Mouse (Mus musculus) urinary bladder, postnatal 10 days (tissue): ENCODE measurements around the gene Sergef.

ENCODE experiments used
- DNase-seq: peaks from one replicate; pipeline ENCODE4 v3.0.0; 2022; ENCODE audit warnings: low spot score

Gene Sergef

GRCm38 (mm10) chr7:46616429-46617005 is 23.1 kb downstream of the Sergef start:
- DNase-seq, result no peak

GRCm38 (mm10) chr7:46615256-46615977 is 24.2 kb downstream of the Sergef start:
- DNase-seq, result no peak

- DNase-seq, result no peak
These were observed 25.3 kb downstream of the Sergef start for GRCm38 (mm10) chr7:46614263-46614662.

- DNase-seq, result no peak
These were observed 26.5 kb downstream of the Sergef start for GRCm38 (mm10) chr7:46613091-46613490.

GRCm38 (mm10) chr7:46612421-46612937 is 27.1 kb downstream of the Sergef start:
- no peak for DNase-seq

- DNase-seq, result no peak
These were observed 27.6 kb downstream of the Sergef start for GRCm38 (mm10) chr7:46611970-46612369.

- no peak for DNase-seq
These were observed 30.3 kb downstream of the Sergef start for GRCm38 (mm10) chr7:46609317-46609716.

GRCm38 (mm10) chr7:46607428-46608055 is 32.1 kb downstream of the Sergef start:
- DNase-seq, result no peak

- no peak for DNase-seq
These were observed 32.6 kb downstream of the Sergef start for GRCm38 (mm10) chr7:46607031-46607426.

GRCm38 (mm10) chr7:46606391-46607030 is 33.1 kb downstream of the Sergef start:
- no peak for DNase-seq

GRCm38 (mm10) chr7:46603051-46603450 is 36.6 kb downstream of the Sergef start:
- DNase-seq, result no peak

GRCm38 (mm10) chr7:46602079-46602478 is 37.5 kb downstream of the Sergef start:
- DNase-seq, result no peak

- DNase-seq, result no peak
These were observed 38.5 kb downstream of the Sergef start for GRCm38 (mm10) chr7:46601097-46601496.

GRCm38 (mm10) chr7:46597006-46597405 is 42.6 kb downstream of the Sergef start:
- DNase-seq, result no peak

GRCm38 (mm10) chr7:46591546-46591945 is 48.1 kb downstream of the Sergef start:
- no peak for DNase-seq

GRCm38 (mm10) chr7:46589181-46589580 is 50.4 kb downstream of the Sergef start:
- no peak for DNase-seq

- no peak for DNase-seq
These were observed 51.6 kb downstream of the Sergef start for GRCm38 (mm10) chr7:46588005-46588404.

GRCm38 (mm10) chr7:46587466-46587865 is 52.1 kb downstream of the Sergef start:
- no peak for DNase-seq

- DNase-seq, result no peak
These were observed 52.9 kb downstream of the Sergef start for GRCm38 (mm10) chr7:46586621-46587216.

GRCm38 (mm10) chr7:46582750-46583149 is 56.9 kb downstream of the Sergef start:
- DNase-seq, result no peak

GRCm38 (mm10) chr7:46581358-46581930 is 58.2 kb downstream of the Sergef start:
- no peak for DNase-seq

- DNase-seq, result no peak
These were observed 61.5 kb downstream of the Sergef start for GRCm38 (mm10) chr7:46578091-46578490.
